Mouse (Mus musculus) midbrain, embryonic 11.5 days (tissue): ENCODE measurements around the gene Gm11492. TPM values are rescaled to one million over a fixed set of nuclear protein-coding genes. Genes with fewer than 3 reads are reported as not detected.

Experiments
- polyA plus RNA-seq: library from polyadenylated mRNA; unstranded; fragments of >200 nt; fragmentation: Nextera tagmentation; extraction: Ambion mirVana; gene quantifications from 2 replicates; pipeline ENCODE4 v1.2.1, GENCODE M21; 2014

Gm11492 gene
- polyA plus RNA-seq, 1 experiment from 2014 or later: not detected

Other genes starting within 250 kb of the Gm11492 start
- gene Ppm1e, start 207.6 kb upstream of the Gm11492 start, polyA plus RNA-seq: 12.4 and 16.5 TPM in 2 replicates
- gene Rad51c, start 161.7 kb upstream of the Gm11492 start, polyA plus RNA-seq: 13.6 and 15.7 TPM in 2 replicates
- gene Tex14, start 161.6 kb upstream of the Gm11492 start, polyA plus RNA-seq: 0.21 and 0.30 TPM in 2 replicates
- 9.0 and 11.4 TPM in 2 replicates for gene Sept4, start 2.2 kb downstream of the Gm11492 start, polyA plus RNA-seq
- 68.3 and 72.9 TPM in 2 replicates for gene Mtmr4, start 25.5 kb downstream of the Gm11492 start, polyA plus RNA-seq
- gene Hsf5, start 50.5 kb downstream of the Gm11492 start, polyA plus RNA-seq: 0.15 and 0.31 TPM in 2 replicates
- 0.61 and 2.0 TPM in 2 replicates for gene Rnf43, start 96.1 kb downstream of the Gm11492 start, polyA plus RNA-seq
- 148 and 163 TPM in 2 replicates for gene Supt4a, start 170.9 kb downstream of the Gm11492 start, polyA plus RNA-seq
- gene Tspoap1, start 193.9 kb downstream of the Gm11492 start, polyA plus RNA-seq: 7.0 and 9.0 TPM in 2 replicates
- 2.6 and 2.9 TPM in 2 replicates for gene Mpo, start 226.9 kb downstream of the Gm11492 start, polyA plus RNA-seq